Mouse (Mus musculus): ENCODE measurements around the gene Avil. TPM values are rescaled to one million over a fixed set of nuclear protein-coding genes. Genes with fewer than 3 reads are reported as not detected.

Gene Avil
- polyA plus RNA-seq, 1 experiment from 2014 or later, result 0.20 TPM

DNA sequence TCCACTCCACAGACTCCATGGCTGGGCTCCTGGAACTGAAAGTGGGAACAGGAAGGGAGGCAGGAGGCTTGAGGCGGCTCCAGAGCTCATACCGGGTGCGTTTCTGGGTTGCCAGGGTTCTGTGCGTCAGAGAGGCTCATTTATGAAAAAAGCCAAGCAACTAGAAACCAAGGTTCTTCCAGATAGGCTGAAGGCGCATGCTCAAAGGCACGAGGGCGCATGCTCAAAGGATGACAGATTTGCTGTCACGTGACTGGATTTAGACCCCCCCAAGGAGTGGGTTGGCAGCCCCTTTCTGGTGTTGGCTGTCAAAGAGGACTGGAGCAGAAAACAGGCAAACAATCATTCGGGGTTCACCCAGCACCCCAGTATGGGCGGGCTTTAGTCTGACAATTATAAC lies 38.8 kb upstream of the Avil start:
- H3K4me1 ChIP-seq (replicated peaks; ENCODE audit: control insufficient read depth, insufficient read depth, low read length), result 0 out of 2 replicates have a peak, but pooled peaks cover 18% of the 10 kb centered on the region
- no peak overlapping the region for H3K9ac ChIP-seq (ENCODE audit: low read depth, low read length)
- ATAC-seq, result no peak
- no peaks in the 10 kb centered on the region for H3K27me3 ChIP-seq (replicated peaks; ENCODE audit: control insufficient read depth, insufficient read depth, low read length)
- no peaks in the 10 kb centered on the region for H3K36me3 ChIP-seq (ENCODE audit: control insufficient read depth, insufficient read depth)
- no peak for TF ChIP-seq CTCF (IDR thresholded peaks at IDR 0.05; ENCODE audit: low read depth)
- WGBS, result 68% methylated on average over 10 of the region's 10 CpGs
- no peaks in the 10 kb centered on the region for H3K9me3 ChIP-seq (ENCODE audit: control insufficient read depth)
- H3K4me3 ChIP-seq (ENCODE audit: low read depth, low read length), result no peak overlapping the region
- H3K27ac ChIP-seq (ENCODE audit: low read depth, low read length), result peak overlapping the region; percentile 87
- H3K4me2 ChIP-seq (replicated peaks; ENCODE audit: low read depth), result no peak overlapping the region

- no peak overlapping the region for H3K9ac ChIP-seq (ENCODE audit: low read depth, low read length)
- 0 out of 2 replicates have a peak, but pooled peaks cover 18% of the 10 kb centered on the region for H3K4me1 ChIP-seq (replicated peaks; ENCODE audit: control insufficient read depth, insufficient read depth, low read length)
- ATAC-seq, result peak; percentile 80
- H3K27me3 ChIP-seq (replicated peaks; ENCODE audit: control insufficient read depth, insufficient read depth, low read length), result no peaks in the 10 kb centered on the region
- 27% methylated on average over 15 of the region's 15 CpGs for WGBS
- no peak overlapping the region for H3K4me3 ChIP-seq (ENCODE audit: low read depth, low read length)
- no peaks in the 10 kb centered on the region for H3K9me3 ChIP-seq (ENCODE audit: control insufficient read depth)
- peak; percentile 24 for TF ChIP-seq CTCF (IDR thresholded peaks at IDR 0.05; ENCODE audit: low read depth)
- no peaks in the 10 kb centered on the region for H3K36me3 ChIP-seq (ENCODE audit: control insufficient read depth, insufficient read depth)
- H3K27ac ChIP-seq (ENCODE audit: low read depth, low read length), result peak overlapping the region; percentile 87
- peak overlapping the region; percentile 51 for H3K4me2 ChIP-seq (replicated peaks; ENCODE audit: low read depth)
These were observed 38.1 kb upstream of the Avil start for GRCm38 (mm10) chr10:126962271-126962965.

- no peak for TF ChIP-seq CTCF (IDR thresholded peaks at IDR 0.05; ENCODE audit: low read depth)
- H3K4me1 ChIP-seq (replicated peaks; ENCODE audit: control insufficient read depth, insufficient read depth, low read length), result 0 out of 2 replicates have a peak, but pooled peaks cover 15% of the 10 kb centered on the region
- H3K9ac ChIP-seq (ENCODE audit: low read depth, low read length), result no peak overlapping the region
- WGBS, result 9% methylated on average over 6 of the region's 6 CpGs
- no peak overlapping the region for H3K4me3 ChIP-seq (ENCODE audit: low read depth, low read length)
- ATAC-seq, result no peak
- H3K9me3 ChIP-seq (ENCODE audit: control insufficient read depth), result no peaks in the 10 kb centered on the region
- H3K27me3 ChIP-seq (replicated peaks; ENCODE audit: control insufficient read depth, insufficient read depth, low read length), result no peaks in the 10 kb centered on the region
- no peaks in the 10 kb centered on the region for H3K36me3 ChIP-seq (ENCODE audit: control insufficient read depth, insufficient read depth)
- H3K4me2 ChIP-seq (replicated peaks; ENCODE audit: low read depth), result peak overlapping the region; percentile 14
- H3K27ac ChIP-seq (ENCODE audit: low read depth, low read length), result peak overlapping the region; percentile 87
These were observed 37.6 kb upstream of the Avil start for GRCm38 (mm10) chr10:126962966-126963330.

- no peak for ATAC-seq
- no peaks in the 10 kb centered on the region for H3K27me3 ChIP-seq (replicated peaks; ENCODE audit: control insufficient read depth, insufficient read depth, low read length)
- H3K9me3 ChIP-seq (ENCODE audit: control insufficient read depth), result no peaks in the 10 kb centered on the region
- peaks cover 15% of the 10 kb centered on the region; the same call in 1 of the 2 replicates for H3K4me1 ChIP-seq (replicated peaks; ENCODE audit: control insufficient read depth, insufficient read depth, low read length)
- H3K4me3 ChIP-seq (ENCODE audit: low read depth, low read length), result no peak overlapping the region
- H3K9ac ChIP-seq (ENCODE audit: low read depth, low read length), result no peak overlapping the region
- WGBS, result 88% methylated on average over 8 of the region's 8 CpGs
- no peaks in the 10 kb centered on the region for H3K36me3 ChIP-seq (ENCODE audit: control insufficient read depth, insufficient read depth)
- H3K4me2 ChIP-seq (replicated peaks; ENCODE audit: low read depth), result no peak overlapping the region
- TF ChIP-seq CTCF (IDR thresholded peaks at IDR 0.05; ENCODE audit: low read depth), result no peak
- 0 out of 2 replicates have a peak overlapping the region, but pooled peaks have one; percentile 87 for H3K27ac ChIP-seq (ENCODE audit: low read depth, low read length)
These were observed 36.7 kb upstream of the Avil start for GRCm38 (mm10) chr10:126963821-126964220.

DNA sequence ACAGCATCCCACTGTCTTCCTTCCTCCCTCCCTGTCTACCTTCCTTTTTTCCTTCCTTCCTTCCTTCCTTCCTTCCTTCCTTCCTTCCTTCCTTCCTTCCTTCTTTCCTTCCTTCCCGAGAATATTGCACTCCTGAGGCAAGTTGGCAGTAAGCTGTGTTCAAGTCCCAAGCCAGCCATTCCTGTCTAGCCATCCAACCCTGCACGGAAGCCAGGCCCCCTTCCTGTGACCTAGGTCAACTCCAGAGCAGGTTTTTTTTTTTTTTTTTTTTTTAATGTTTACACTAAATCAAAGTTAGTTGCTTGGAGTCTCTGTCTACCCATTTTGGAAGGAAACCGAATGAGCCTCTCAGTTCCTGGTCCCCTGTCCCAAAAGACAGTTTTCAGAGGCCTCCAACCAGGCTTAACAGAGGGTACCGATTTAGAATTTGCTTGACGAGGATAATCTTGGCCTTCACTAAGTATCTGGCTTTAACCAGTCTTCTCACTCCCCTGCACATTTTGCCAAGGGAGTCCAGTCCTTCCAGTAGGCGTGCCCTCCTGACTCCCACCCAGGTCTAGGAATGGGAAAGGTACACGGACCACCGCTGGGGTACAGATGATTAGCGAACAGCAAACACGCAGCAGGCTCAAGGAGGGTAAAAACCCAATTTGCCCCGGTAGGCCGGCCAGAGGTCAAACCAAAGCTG lies 29.0 kb upstream of the Avil start:
- TF ChIP-seq CTCF (IDR thresholded peaks at IDR 0.05; ENCODE audit: low read depth), result no peak
- no peak overlapping the region for H3K4me3 ChIP-seq (ENCODE audit: low read depth, low read length)
- no peak overlapping the region for H3K9ac ChIP-seq (ENCODE audit: low read depth, low read length)
- H3K4me2 ChIP-seq (replicated peaks; ENCODE audit: low read depth), result peak overlapping the region; percentile 35; the same call in 1 of the 2 replicates
- H3K9me3 ChIP-seq (ENCODE audit: control insufficient read depth), result no peaks in the 10 kb centered on the region
- H3K4me1 ChIP-seq (replicated peaks; ENCODE audit: control insufficient read depth, insufficient read depth, low read length), result peaks cover 20% of the 10 kb centered on the region
- no peak for ATAC-seq
- no peaks in the 10 kb centered on the region for H3K36me3 ChIP-seq (ENCODE audit: control insufficient read depth, insufficient read depth)
- H3K27ac ChIP-seq (ENCODE audit: low read depth, low read length), result peak overlapping the region; percentile 93
- no peaks in the 10 kb centered on the region for H3K27me3 ChIP-seq (replicated peaks; ENCODE audit: control insufficient read depth, insufficient read depth, low read length)
- 11% methylated on average over 12 of the region's 12 CpGs for WGBS

DNA sequence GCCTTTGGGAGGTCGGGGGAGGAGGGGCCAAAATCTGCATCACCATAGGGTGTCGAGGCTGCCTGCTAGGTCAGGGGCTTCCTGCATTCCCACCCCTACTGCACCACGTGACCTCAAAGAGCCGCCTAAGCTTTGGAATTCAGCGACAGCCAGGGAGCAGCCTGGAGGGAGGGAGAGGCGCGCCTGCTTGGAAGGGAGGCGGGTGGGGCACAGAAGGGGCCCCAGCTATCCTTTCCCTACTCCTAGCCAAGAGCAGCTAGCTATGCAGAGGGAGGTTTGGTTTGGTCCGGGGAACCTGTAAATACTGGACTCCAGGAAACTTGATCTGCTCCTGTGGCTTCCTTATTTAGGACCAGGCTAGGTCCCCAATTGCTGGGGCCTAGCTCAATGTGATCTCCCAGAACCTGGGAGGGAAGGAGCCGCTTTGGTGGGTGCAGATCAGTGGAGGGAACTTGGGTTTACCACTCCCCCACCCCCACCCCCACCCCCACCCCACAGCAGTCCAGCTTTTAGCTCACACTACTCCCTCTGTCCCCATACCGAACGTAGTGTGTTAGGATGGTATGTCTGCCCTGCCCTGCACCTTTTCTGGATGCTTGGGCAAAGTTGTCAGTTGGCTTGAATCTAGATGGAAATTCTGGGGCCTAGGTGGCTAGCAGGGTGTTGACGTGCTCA lies 28.3 kb upstream of the Avil start:
- Histone ChIP-seq H3K36me3 (ENCODE audit: control insufficient read depth, insufficient read depth) (no peaks in the 10 kb centered on the region), H3K4me3 (ENCODE audit: low read depth, low read length) (no peak overlapping the region), H3K9ac (ENCODE audit: low read depth, low read length) (no peak overlapping the region), H3K27me3 (replicated peaks; ENCODE audit: control insufficient read depth, insufficient read depth, low read length) (no peaks in the 10 kb centered on the region), H3K4me1 (replicated peaks; ENCODE audit: control insufficient read depth, insufficient read depth, low read length) (peaks cover 24% of the 10 kb centered on the region), H3K9me3 (ENCODE audit: control insufficient read depth) (no peaks in the 10 kb centered on the region), H3K27ac (ENCODE audit: low read depth, low read length) (peak overlapping the region; percentile 93), H3K4me2 (replicated peaks; ENCODE audit: low read depth) (peak overlapping the region; percentile 37; the same call in 1 of the 2 replicates)
- 11% methylated on average over 13 of the region's 13 CpGs for WGBS
- peak; percentile 65 for ATAC-seq
- peak; percentile 47 for TF ChIP-seq CTCF (IDR thresholded peaks at IDR 0.05; ENCODE audit: low read depth)
